Mouse (Mus musculus) testis, adult 2 months (tissue): ENCODE measurements around the gene Fat3.

Source experiments
- CTCF ChIP-seq: fragments of 200-500 bp; IDR thresholded peaks from 2 replicates; pipeline ENCODE4 v1.5.1; 2012; ENCODE audit warnings: low read depth, mild to moderate bottlenecking, inconsistent platforms, low read length, moderate library complexity; ENCODE audit not compliant: control insufficient read depth, insufficient read depth, insufficient replicate concordance
- POLR2A ChIP-seq: fragments of 200-500 bp; IDR thresholded peaks from 2 replicates; pipeline ENCODE4 v1.6.1; 2012; ENCODE audit warnings: low read depth, mild to moderate bottlenecking, inconsistent platforms, low read length, moderate library complexity; ENCODE audit not compliant: control insufficient read depth

GRCm38 (mm10) chr9:15971393-15971792 lies 529.7 kb downstream of the Fat3 start:
- TF ChIP-seq POLR2A, result no peak
- TF ChIP-seq CTCF, result no peak
